Mouse (Mus musculus) CH12.LX (cell line): ENCODE data around the gene Hist2h2ac.
A peak's percentile ranks its signal among the peaks of the same experiment; 100 is the strongest.

Experiments
- BHLHE40 ChIP-seq: IDR thresholded peaks from 2 replicates; pipeline ENCODE4 v1.6.1; 2011; ENCODE audit warnings: mild to moderate bottlenecking, low read depth, low read length, improper control_type of control experiment
- CTCF ChIP-seq, 2 experiments: IDR thresholded peaks in 1 of 2; conservative IDR thresholded peaks in 1 of 2; 2 replicates each; pipeline ENCODE4 v1.5.1; 2011 to 2012; ENCODE audit warnings: low read depth in 2 of 2, low read length in 2 of 2, improper control_type of control experiment in 1 of 2, inconsistent platforms in 1 of 2, mild to moderate bottlenecking in 1 of 2, moderate library complexity in 1 of 2
- E2F4 ChIP-seq: IDR thresholded peaks from 2 replicates; pipeline ENCODE4 v1.6.1; 2011; ENCODE audit warnings: low read depth, low read length, improper control_type of control experiment; ENCODE audit not compliant: insufficient replicate concordance
- MAFK ChIP-seq: IDR thresholded peaks from 2 replicates; pipeline ENCODE4 v1.6.1; 2011; ENCODE audit warnings: low read length, improper control_type of control experiment; ENCODE audit not compliant: insufficient replicate concordance
- MAX ChIP-seq: IDR thresholded peaks from 2 replicates; pipeline ENCODE4 v1.6.1; 2011; ENCODE audit warnings: low read length, improper control_type of control experiment
- POLR2A ChIP-seq: IDR thresholded peaks from 2 replicates; pipeline ENCODE4 v1.6.1; 2011; ENCODE audit warnings: low read depth, mild to moderate bottlenecking, improper control_type of control experiment, low read length
- TBP ChIP-seq: conservative IDR thresholded peaks from 2 replicates; pipeline ENCODE4 v1.6.1; 2011; ENCODE audit warnings: low read depth, low read length, improper control_type of control experiment
- TCF12 ChIP-seq: IDR thresholded peaks from 2 replicates; pipeline ENCODE4 v1.6.1; 2014; ENCODE audit warnings: low read depth, mild to moderate bottlenecking, inconsistent platforms, low read length, improper control_type of control experiment
- USF1 ChIP-seq: IDR thresholded peaks from 2 replicates; pipeline ENCODE4 v1.6.1; 2014; ENCODE audit warnings: low read depth, mild to moderate bottlenecking, inconsistent platforms, low read length, improper control_type of control experiment

GRCm38 (mm10) chr3:96197129-96197749 is 23.4 kb downstream of the Hist2h2ac start:
- TF ChIP-seq POLR2A (peak; percentile 80), CTCF (conservative IDR thresholded peaks at IDR 0.05 in 1 of 2, IDR thresholded peaks at IDR 0.05 in 1 of 2; ENCODE audit: low read depth in 2 of 2, low read length in 2 of 2) (no peak), MAFK (no peak), USF1 (no peak), TBP (peak; percentile 72; the same call in 1 of the 2 replicates), BHLHE40 (no peak), E2F4 (no peak), TCF12 (no peak; the same call in 1 of the 2 replicates), MAX (peak; percentile 54)
